ENCODE assay signal across 14 mouse cellular contexts in the genomic region with DNA sequence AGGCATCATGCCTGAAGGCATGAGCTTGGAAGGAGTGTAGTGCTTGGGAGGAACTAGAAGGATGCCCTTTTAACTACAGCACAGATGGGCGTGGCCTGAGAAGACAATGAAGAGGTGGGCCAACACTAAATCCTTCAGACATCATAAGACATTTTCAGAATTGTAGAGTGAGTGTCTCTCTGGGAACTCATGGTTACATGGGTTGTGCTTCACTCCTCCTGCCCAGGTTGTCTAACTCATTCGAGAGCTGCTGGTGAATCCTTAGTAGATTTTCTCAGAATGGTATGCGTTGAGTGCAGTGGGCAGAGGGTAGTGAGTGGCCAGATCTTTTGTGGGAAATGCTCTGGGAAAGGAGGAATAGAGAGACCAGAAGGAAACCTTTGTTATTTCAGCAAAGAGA. TPM values are rescaled to one million over a fixed set of nuclear protein-coding genes. Genes with fewer than 3 reads are reported as not detected.
A peak's percentile ranks its signal among the peaks of the same experiment; 100 is the strongest.
DNase-seq lines count a peak whose midpoint lies in the region; ATAC-seq and TF ChIP-seq lines count a peak whose summit lies in the region.
"Had no signal": no experiment of that assay in that cellular context is flagged by ENCODE, and none has a peak within 500 bp of the region (broad histone marks: within the 10 kb centered on the region; RNA-seq: fewer than 3 reads in every experiment).

No protein-coding gene starts in this region.

- H3K4me3 ChIP-seq in embryonic facial prominence, embryonic 12.5 days: no peak overlapping the region
- no peak overlapping the region for H3K4me3 ChIP-seq in embryonic facial prominence, embryonic 10.5 days
- H3K4me3 ChIP-seq in hindbrain, embryonic 13.5 days: no peak overlapping the region
- no peak overlapping the region for H3K4me3 ChIP-seq in hindbrain, embryonic 11.5 days (ENCODE audit: low read depth, low read length)
- H3K4me3 ChIP-seq in midbrain, embryonic 15.5 days: no peak overlapping the region
- H3K4me3 ChIP-seq in midbrain, embryonic 16.5 days (ENCODE audit: low read depth, low read length): no peak overlapping the region
- H3K4me3 ChIP-seq in olfactory bulb, adult 2 months (ENCODE audit: insufficient read depth, low read depth, low read length): no peak overlapping the region
- H3K4me3 ChIP-seq: erythroblast, embryonic 14.5 days; midbrain, embryonic 13.5 days had no signal

- H3K9me3 ChIP-seq in embryonic facial prominence, embryonic 12.5 days: no peaks in the 10 kb centered on the region
- H3K9me3 ChIP-seq in embryonic facial prominence, embryonic 10.5 days: no peaks in the 10 kb centered on the region
- no peaks in the 10 kb centered on the region for H3K9me3 ChIP-seq in hindbrain, embryonic 13.5 days
- no peaks in the 10 kb centered on the region for H3K9me3 ChIP-seq in hindbrain, embryonic 11.5 days (ENCODE audit: control insufficient read depth, low read length)
- no peaks in the 10 kb centered on the region for H3K9me3 ChIP-seq in midbrain, embryonic 15.5 days
- no peaks in the 10 kb centered on the region for H3K9me3 ChIP-seq in midbrain, embryonic 16.5 days (replicated peaks; ENCODE audit: control insufficient read depth, low read length, poor library complexity, severe bottlenecking)

- H3K36me3 ChIP-seq in embryonic facial prominence, embryonic 12.5 days: no peaks in the 10 kb centered on the region
- no peaks in the 10 kb centered on the region for H3K36me3 ChIP-seq in embryonic facial prominence, embryonic 10.5 days (replicated peaks)
- H3K36me3 ChIP-seq in hindbrain, embryonic 13.5 days: no peaks in the 10 kb centered on the region
- no peaks in the 10 kb centered on the region for H3K36me3 ChIP-seq in hindbrain, embryonic 11.5 days (ENCODE audit: control insufficient read depth, insufficient read depth, low read length)
- no peaks in the 10 kb centered on the region for H3K36me3 ChIP-seq in midbrain, embryonic 15.5 days (replicated peaks)
- H3K36me3 ChIP-seq in midbrain, embryonic 16.5 days (ENCODE audit: control insufficient read depth, insufficient read depth, low read length): no peaks in the 10 kb centered on the region
- H3K36me3 ChIP-seq: midbrain, embryonic 13.5 days had no signal

- H3K27ac ChIP-seq in embryonic facial prominence, embryonic 12.5 days: peak overlapping the region; percentile 50
- no peak overlapping the region for H3K27ac ChIP-seq in embryonic facial prominence, embryonic 10.5 days (replicated peaks)
- H3K27ac ChIP-seq in hindbrain, embryonic 13.5 days: peak overlapping the region; percentile 52; the same call in 1 of the 2 replicates
- no peak overlapping the region for H3K27ac ChIP-seq in hindbrain, embryonic 11.5 days (ENCODE audit: low read depth, low read length)
- H3K27ac ChIP-seq in midbrain, embryonic 15.5 days: peak overlapping the region; percentile 15; the same call in 1 of the 2 replicates
- no peak overlapping the region for H3K27ac ChIP-seq in midbrain, embryonic 16.5 days (ENCODE audit: low read length)
- 0 out of 2 replicates have a peak overlapping the region, but pooled peaks have one; percentile 28 for H3K27ac ChIP-seq in olfactory bulb, adult 2 months (ENCODE audit: insufficient read depth, low read depth, low read length)
- H3K27ac ChIP-seq: liver, embryonic 14.5 days; midbrain, embryonic 13.5 days had no signal

- no peak for TF ChIP-seq CTCF in olfactory bulb, adult 2 months (IDR thresholded peaks at IDR 0.05; ENCODE audit: insufficient read depth, low read depth, low read length)

- no peak for DNase-seq in embryonic facial prominence, embryonic 10.5 days (ENCODE audit: low spot score)
- DNase-seq in hindbrain, embryonic 11.5 days (ENCODE audit: low spot score): no peak
- DNase-seq in embryo, embryonic 10 days (ENCODE audit: low spot score): no peak
- DNase-seq: adrenal gland, adult 2 months; cerebellum, postnatal 25 days; thymus, adult 18-20 months had no signal

- TF ChIP-seq POLR2A in olfactory bulb, adult 2 months (IDR thresholded peaks at IDR 0.05; ENCODE audit: insufficient read depth, low read depth, low read length): no peak

- H3K4me1 ChIP-seq in embryonic facial prominence, embryonic 12.5 days: peaks cover 6% of the 10 kb centered on the region; the same call in 1 of the 2 replicates
- 0 out of 2 replicates have a peak, but pooled peaks cover 5% of the 10 kb centered on the region for H3K4me1 ChIP-seq in embryonic facial prominence, embryonic 10.5 days
- H3K4me1 ChIP-seq in hindbrain, embryonic 13.5 days (replicated peaks): peaks cover 20% of the 10 kb centered on the region
- no peaks in the 10 kb centered on the region for H3K4me1 ChIP-seq in hindbrain, embryonic 11.5 days (replicated peaks; ENCODE audit: control insufficient read depth, insufficient read depth, low read length)
- H3K4me1 ChIP-seq in midbrain, embryonic 15.5 days: peaks cover 5% of the 10 kb centered on the region; the same call in 1 of the 2 replicates
- 0 out of 2 replicates have a peak, but pooled peaks cover 2% of the 10 kb centered on the region for H3K4me1 ChIP-seq in midbrain, embryonic 16.5 days (ENCODE audit: control insufficient read depth, insufficient read depth, low read length)
- peaks cover 3% of the 10 kb centered on the region for H3K4me1 ChIP-seq in olfactory bulb, adult 2 months (ENCODE audit: control insufficient read depth, insufficient read depth, low read length)

- 85% methylated on average over 3 of the region's 3 CpGs for WGBS in embryonic facial prominence, embryonic 12.5 days
- WGBS in embryonic facial prominence, embryonic 10.5 days: 88% methylated on average over 3 of the region's 3 CpGs
- WGBS in hindbrain, embryonic 13.5 days: 91% methylated on average over 3 of the region's 3 CpGs
- WGBS in hindbrain, embryonic 11.5 days: 89% methylated on average over 3 of the region's 3 CpGs
- WGBS in midbrain, embryonic 15.5 days: 87% methylated on average over 3 of the region's 3 CpGs
- WGBS in midbrain, embryonic 16.5 days: 90% methylated on average over 3 of the region's 3 CpGs
- 74% methylated on average over 3 of the region's 3 CpGs for WGBS in olfactory bulb, adult 2 months

- H3K27me3 ChIP-seq in embryonic facial prominence, embryonic 12.5 days: no peaks in the 10 kb centered on the region
- H3K27me3 ChIP-seq in embryonic facial prominence, embryonic 10.5 days (replicated peaks; ENCODE audit: low read depth, poor library complexity, severe bottlenecking): no peaks in the 10 kb centered on the region
- H3K27me3 ChIP-seq in hindbrain, embryonic 13.5 days: no peaks in the 10 kb centered on the region
- H3K27me3 ChIP-seq in hindbrain, embryonic 11.5 days (ENCODE audit: control insufficient read depth, insufficient read depth, low read length): no peaks in the 10 kb centered on the region
- H3K27me3 ChIP-seq in midbrain, embryonic 15.5 days (replicated peaks): no peaks in the 10 kb centered on the region
- H3K27me3 ChIP-seq in midbrain, embryonic 16.5 days (ENCODE audit: control insufficient read depth, insufficient read depth, low read depth, low read length): no peaks in the 10 kb centered on the region
- H3K27me3 ChIP-seq: midbrain, embryonic 13.5 days had no signal

- no peak overlapping the region for H3K4me2 ChIP-seq in embryonic facial prominence, embryonic 12.5 days (replicated peaks)
- no peak overlapping the region for H3K4me2 ChIP-seq in hindbrain, embryonic 13.5 days
- no peak overlapping the region for H3K4me2 ChIP-seq in hindbrain, embryonic 11.5 days (replicated peaks; ENCODE audit: low read depth, low read length)
- no peak overlapping the region for H3K4me2 ChIP-seq in midbrain, embryonic 15.5 days
- no peak overlapping the region for H3K4me2 ChIP-seq in midbrain, embryonic 16.5 days (ENCODE audit: low read length)
- H3K4me2 ChIP-seq: midbrain, embryonic 13.5 days had no signal

- H3K9ac ChIP-seq in embryonic facial prominence, embryonic 12.5 days: no peak overlapping the region
- no peak overlapping the region for H3K9ac ChIP-seq in hindbrain, embryonic 13.5 days
- H3K9ac ChIP-seq in hindbrain, embryonic 11.5 days (ENCODE audit: low read depth, low read length): no peak overlapping the region
- H3K9ac ChIP-seq in midbrain, embryonic 15.5 days: no peak overlapping the region
- H3K9ac ChIP-seq in midbrain, embryonic 16.5 days (ENCODE audit: low read depth, low read length): no peak overlapping the region
- H3K9ac ChIP-seq: liver, embryonic 14.5 days; midbrain, embryonic 13.5 days had no signal

- ATAC-seq in embryonic facial prominence, embryonic 12.5 days (ENCODE audit: insufficient number of reproducible peaks, insufficient read depth, low FRiP score, low TSS enrichment): no peak
- no peak for ATAC-seq in hindbrain, embryonic 13.5 days (ENCODE audit: low FRiP score)
- no peak for ATAC-seq in hindbrain, embryonic 11.5 days (ENCODE audit: low FRiP score)
- ATAC-seq in midbrain, embryonic 15.5 days (replicated peaks): no peak
- no peak for ATAC-seq in midbrain, embryonic 16.5 days
- ATAC-seq: midbrain, embryonic 13.5 days had no signal

RNA-seq across cellular contexts. Expression of a gene that starts 53.6 kb away (rescaled TPM):
- 12.8 and 14.1 TPM in 2 replicates for polyA plus RNA-seq in embryonic facial prominence, embryonic 12.5 days (2016; fragmentation: Nextera tagmentation; extraction: Ambion mirVana)
- 5.4 and 8.5 TPM in 2 replicates for polyA plus RNA-seq in embryonic facial prominence, embryonic 10.5 days (2016; fragmentation: Nextera tagmentation; extraction: Ambion mirVana)
- polyA plus RNA-seq in hindbrain, embryonic 13.5 days (2015; fragmentation: Nextera tagmentation; extraction: Ambion mirVana): 25.5 and 26.3 TPM in 2 replicates
- polyA plus RNA-seq in hindbrain, embryonic 11.5 days (2014; fragmentation: Nextera tagmentation; extraction: Ambion mirVana): 17.1 and 19.8 TPM in 2 replicates
- polyA plus RNA-seq in midbrain, embryonic 15.5 days (2015; fragmentation: Nextera tagmentation; extraction: Ambion mirVana): 31.1 and 36.0 TPM in 2 replicates
- 33.6 and 36.6 TPM in 2 replicates for polyA plus RNA-seq in midbrain, embryonic 16.5 days (2015; fragmentation: Nextera tagmentation; extraction: Ambion mirVana)
- not detected in 2 replicates for polyA plus RNA-seq in olfactory bulb, adult 2 months (2012; ENCODE audit: insufficient read depth, insufficient read length, low replicate concordance, missing spikeins)
- polyA plus RNA-seq: erythroblast, embryonic 14.5 days had no signal

Comparison
In these comparisons a context has a peak if more than half of its experiments do, and no peak if none do; other contexts are left out.
1. H3K27ac ChIP-seq: peak in embryonic facial prominence, embryonic 12.5 days (single experiment), hindbrain, embryonic 13.5 days (single experiment), midbrain, embryonic 15.5 days (single experiment) and olfactory bulb, adult 2 months (single experiment); none in embryonic facial prominence, embryonic 10.5 days (single experiment), hindbrain, embryonic 11.5 days (single experiment) and midbrain, embryonic 16.5 days (single experiment).